Mouse (Mus musculus) limb, embryonic 11.5 days (tissue): ENCODE results near the gene Rbx1. TPM values are rescaled to one million over a fixed set of nuclear protein-coding genes. Genes with fewer than 3 reads are reported as not detected.
"Not testable (repeated sequence)": the region's sequence is repeated elsewhere in the genome, so short reads cannot be mapped to it uniquely, and the experiment has no call there.

Source experiments
- ATAC-seq: fragments of 200-750 bp; cut with Nextera tagmentation; 2 replicates; pipeline ENCODE4 v1.8.0; 2017; ENCODE audit warnings: low read depth; ENCODE audit not compliant: insufficient number of reproducible peaks, low FRiP score, low TSS enrichment
- DNase-seq: peaks from one replicate; pipeline ENCODE4 v3.0.0-alpha.2; 2015; ENCODE audit warnings: low spot score
- H3K27ac ChIP-seq: fragments of 300-500 bp; sonication (generic); replicated peaks from 2 replicates; pipeline ENCODE4 v1.5.1; 2014; ENCODE audit warnings: low read depth, mild to moderate bottlenecking, low read length
- H3K27me3 ChIP-seq: fragments of 300-500 bp; sonication (generic); 2 replicates; pipeline ENCODE4 v1.6.1; 2014; ENCODE audit warnings: mild to moderate bottlenecking, low read length, mixed read lengths; ENCODE audit not compliant: control insufficient read depth, insufficient read depth
- H3K36me3 ChIP-seq: fragments of 300-500 bp; sonication (generic); 2 replicates; pipeline ENCODE4 v1.6.1; 2014; ENCODE audit warnings: mild to moderate bottlenecking, low read length, moderate library complexity, mixed read lengths; ENCODE audit not compliant: control insufficient read depth, insufficient read depth
- H3K4me1 ChIP-seq: fragments of 300-500 bp; sonication (generic); 2 replicates; pipeline ENCODE4 v1.6.1; 2014; ENCODE audit warnings: low read length, mixed read lengths; ENCODE audit not compliant: control insufficient read depth, insufficient read depth
- H3K4me2 ChIP-seq: fragments of 300-500 bp; sonication (generic); 2 replicates; pipeline ENCODE4 v1.6.1; 2014; ENCODE audit warnings: low read depth, mild to moderate bottlenecking, moderate library complexity; ENCODE audit not compliant: severe bottlenecking
- H3K4me3 ChIP-seq: fragments of 300-500 bp; sonication (generic); 2 replicates; pipeline ENCODE4 v1.5.1; 2014; ENCODE audit warnings: low read depth, low read length
- H3K9ac ChIP-seq: fragments of 300-500 bp; sonication (generic); 2 replicates; pipeline ENCODE4 v1.6.1; 2014; ENCODE audit warnings: mild to moderate bottlenecking, low read length
- H3K9me3 ChIP-seq: fragments of 300-500 bp; sonication (generic); 2 replicates; pipeline ENCODE4 v1.6.1; 2016; ENCODE audit warnings: low read length; ENCODE audit not compliant: control insufficient read depth
- WGBS: fragments of 180-500 bp; shearing (Covaris S2); extraction: QIAGEN DNeasy Blood & Tissue Kit; methylation state at CpG from one replicate; pipeline ENCODE4 v1.1.7; 2014; 5-methylcytosine and 5-hydroxymethylcytosine counted together
- polyA plus RNA-seq: library from polyadenylated mRNA; unstranded; fragments of >200 nt; fragmentation: Nextera tagmentation; extraction: Ambion mirVana; gene quantifications from 2 replicates; pipeline ENCODE4 v1.2.1, GENCODE M21; 2014

Rbx1 gene
- polyA plus RNA-seq = 569 and 571 TPM in 2 replicates

DNA sequence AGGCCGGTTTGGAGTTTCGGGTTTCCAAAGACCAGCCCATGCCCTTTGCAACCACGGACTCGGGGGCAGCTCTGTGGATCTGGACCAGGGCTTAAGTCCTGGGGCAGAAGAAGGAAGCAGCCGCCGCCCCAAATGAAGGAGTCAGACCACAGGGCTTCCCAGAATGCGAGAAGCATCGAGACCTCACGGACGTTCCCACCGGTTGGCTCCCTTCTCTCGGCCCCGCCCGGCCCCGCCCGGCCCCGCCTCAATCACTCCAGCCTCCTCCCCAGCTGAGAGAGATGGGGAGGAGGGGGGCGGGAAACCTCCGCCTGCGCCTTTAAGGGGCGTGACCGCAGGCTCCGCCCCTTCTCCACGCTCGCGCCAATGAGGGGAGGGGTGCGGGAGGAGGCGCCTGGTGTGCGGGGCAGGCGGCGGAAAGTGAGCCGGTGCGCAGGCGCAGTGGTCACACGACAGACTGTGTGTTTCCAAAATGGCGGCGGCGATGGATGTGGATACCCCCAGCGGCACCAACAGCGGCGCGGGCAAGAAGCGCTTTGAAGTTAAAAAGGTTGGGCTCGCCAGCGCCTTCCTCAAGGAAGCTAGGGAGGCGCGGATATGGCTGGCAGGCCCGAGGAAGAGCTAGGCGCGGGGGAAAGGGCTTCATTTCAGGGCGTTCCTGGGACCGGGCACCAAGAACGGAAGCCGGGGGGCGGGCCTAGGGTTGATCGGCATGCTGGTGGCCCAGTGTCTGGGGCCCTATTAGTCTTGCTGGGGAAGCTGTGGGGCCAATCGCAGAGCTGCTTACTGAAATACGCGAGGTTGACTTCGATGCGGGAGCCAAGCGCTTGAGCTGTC lies at the start of gene Rbx1:
Rbx1 (plus strand) TSS at position 396 of the 837 bp plus-strand sequence.
- 0% methylated on average over 61 of the region's 62 CpGs for WGBS
- Histone ChIP-seq H3K4me3 (peak within 1 kb of the TSS; percentile 61), H3K36me3 (peaks cover 10% of the 10 kb centered on the region; the same call in 1 of the 2 replicates), H3K4me2 (peak within 1 kb of the TSS; percentile 62), H3K4me1 (peaks cover 4% of the 10 kb centered on the region; the same call in 1 of the 2 replicates), H3K9ac (peak within 1 kb of the TSS; percentile 73), H3K9me3 (no peaks in the 10 kb centered on the region; the same call in 1 of the 2 replicates), H3K27me3 (no peaks in the 10 kb centered on the region), H3K27ac (peak within 1 kb of the TSS; percentile 57)
- peak; percentile 97 for ATAC-seq
- peak; percentile 99 for DNase-seq

DNA sequence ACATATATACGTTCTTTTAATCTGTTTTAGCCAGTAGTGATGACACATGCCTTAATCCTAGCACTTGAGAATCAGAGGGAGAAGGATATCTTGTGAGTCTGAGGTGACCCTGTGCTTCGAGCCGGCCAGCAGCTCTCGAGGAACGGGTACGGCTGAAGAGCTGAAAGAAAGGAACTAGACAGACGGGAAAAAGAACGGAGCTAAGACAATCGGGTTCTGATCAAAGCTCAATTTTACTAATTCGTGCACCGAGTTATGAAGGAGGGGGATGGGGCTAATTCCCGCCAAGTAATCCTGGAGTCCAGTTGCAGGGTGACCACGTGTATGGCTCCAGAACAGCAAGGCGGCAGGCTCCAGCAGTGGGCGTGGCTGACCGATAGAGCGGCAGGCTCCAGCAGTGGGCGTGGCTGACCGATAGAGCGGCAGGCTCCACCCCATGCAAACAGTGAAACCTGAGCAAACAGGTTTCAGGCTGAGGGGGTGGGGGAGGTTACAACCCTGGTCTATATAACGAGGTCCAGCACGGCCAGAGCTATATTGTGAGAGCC lies 49.3 kb upstream of the Rbx1 start:
- not testable (repeated sequence) for H3K9ac ChIP-seq, H3K27me3 ChIP-seq, H3K27ac ChIP-seq, H3K36me3 ChIP-seq, H3K4me1 ChIP-seq, H3K9me3 ChIP-seq
- peak; percentile 82 for DNase-seq
- peak; percentile 89 for ATAC-seq
- Histone ChIP-seq H3K4me2 (peak overlapping the region; percentile 36), H3K4me3 (peak overlapping the region; percentile 2; the same call in 1 of the 2 replicates)
- WGBS = 11% methylated on average over 22 of the region's 22 CpGs

GRCm38 (mm10) chr15:81418065-81418464 lies 48.0 kb upstream of the Rbx1 start:
- WGBS = 82% methylated on average over 4 of the region's 4 CpGs
- H3K36me3 ChIP-seq = no peaks in the 10 kb centered on the region
- peaks cover 5% of the 10 kb centered on the region; the same call in 1 of the 2 replicates for H3K4me1 ChIP-seq
- no peaks in the 10 kb centered on the region for H3K9me3 ChIP-seq
- H3K27ac ChIP-seq = no peak overlapping the region
- no peak overlapping the region for H3K4me3 ChIP-seq
- no peak for DNase-seq
- H3K9ac ChIP-seq = no peak overlapping the region
- H3K4me2 ChIP-seq = no peak overlapping the region
- ATAC-seq = no peak
- no peaks in the 10 kb centered on the region for H3K27me3 ChIP-seq

DNA sequence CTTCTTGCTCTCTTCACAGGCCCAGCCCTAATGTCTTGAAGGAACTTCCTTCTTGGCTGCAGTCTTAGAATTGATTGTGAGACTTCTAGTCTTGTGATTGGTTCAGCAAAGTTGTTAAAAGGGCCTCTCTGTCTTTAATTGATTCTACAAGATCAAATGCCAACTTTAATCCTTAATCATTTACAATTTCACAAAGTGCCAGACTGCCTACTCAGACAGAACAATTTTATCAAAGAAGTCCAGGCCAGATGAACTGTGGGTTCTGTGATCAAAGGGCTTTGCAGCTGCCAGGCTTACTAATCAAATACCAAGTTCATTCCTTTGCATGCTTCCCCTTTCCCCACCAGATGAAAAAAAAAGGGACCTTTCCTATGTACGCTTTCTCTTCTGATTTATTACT lies 44.6 kb upstream of the Rbx1 start:
- 39% methylated on average over 1 of the region's 1 CpGs for WGBS
- no peak overlapping the region for H3K27ac ChIP-seq

GRCm38 (mm10) chr15:81422156-81422681 lies 43.9 kb upstream of the Rbx1 start:
- no peak overlapping the region for H3K27ac ChIP-seq
- no peaks in the 10 kb centered on the region for H3K27me3 ChIP-seq
- no peaks in the 10 kb centered on the region for H3K9me3 ChIP-seq
- ATAC-seq (no peak), DNase-seq (no peak)
- H3K9ac ChIP-seq = no peak overlapping the region
- H3K36me3 ChIP-seq = peaks cover under 1% of the 10 kb centered on the region; the same call in 1 of the 2 replicates
- WGBS = 81% methylated on average over 7 of the region's 7 CpGs
- no peak overlapping the region for H3K4me2 ChIP-seq
- no peaks in the 10 kb centered on the region for H3K4me1 ChIP-seq
- no peak overlapping the region for H3K4me3 ChIP-seq

More for the DNA sequence above, 44.6 kb upstream of the Rbx1 start:
- Histone ChIP-seq H3K27me3 (no peaks in the 10 kb centered on the region), H3K9ac (no peak overlapping the region), H3K4me2 (no peak overlapping the region), H3K4me1 (peaks cover 2% of the 10 kb centered on the region; the same call in 1 of the 2 replicates), H3K9me3 (no peaks in the 10 kb centered on the region), H3K36me3 (no peaks in the 10 kb centered on the region), H3K4me3 (no peak overlapping the region)
- DNase-seq (no peak), ATAC-seq (no peak)

DNA sequence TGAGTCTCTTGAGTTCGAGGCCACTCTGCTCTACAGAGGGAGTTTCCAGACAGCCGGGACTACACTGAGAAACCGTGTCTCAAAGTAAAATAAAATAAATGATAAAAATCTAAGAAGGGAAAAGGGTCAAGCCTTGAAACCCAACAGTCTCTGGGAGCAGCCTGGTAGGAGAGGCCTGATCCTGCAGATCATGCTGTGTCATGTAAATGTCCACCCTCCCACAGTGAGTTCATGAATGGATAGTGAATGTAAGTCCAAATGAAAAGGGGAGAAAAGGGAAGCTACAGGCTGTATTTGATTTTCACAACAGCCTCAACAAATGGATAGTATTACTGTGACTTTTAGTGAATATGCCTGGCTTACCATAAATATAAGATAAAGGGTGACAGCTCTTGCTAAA lies 40.8 kb upstream of the Rbx1 start:
- Histone ChIP-seq H3K27ac (no peak overlapping the region), H3K4me2 (no peak overlapping the region), H3K27me3 (no peaks in the 10 kb centered on the region), H3K4me3 (no peak overlapping the region), H3K9ac (no peak overlapping the region), H3K36me3 (peaks cover 4% of the 10 kb centered on the region; the same call in 1 of the 2 replicates), H3K4me1 (no peaks in the 10 kb centered on the region), H3K9me3 (no peaks in the 10 kb centered on the region)
- ATAC-seq (no peak), DNase-seq (no peak)
- WGBS = 87% methylated on average over 3 of the region's 3 CpGs

- no peaks in the 10 kb centered on the region for H3K4me1 ChIP-seq
- 85% methylated on average over 2 of the region's 2 CpGs for WGBS
- no peak overlapping the region for H3K27ac ChIP-seq
- DNase-seq (no peak), ATAC-seq (no peak)
- H3K27me3 ChIP-seq = no peaks in the 10 kb centered on the region
- H3K4me2 ChIP-seq = no peak overlapping the region
- peaks cover 4% of the 10 kb centered on the region; the same call in 1 of the 2 replicates for H3K36me3 ChIP-seq
- H3K9me3 ChIP-seq = no peaks in the 10 kb centered on the region
- H3K9ac ChIP-seq = no peak overlapping the region
- H3K4me3 ChIP-seq = no peak overlapping the region
Measured at GRCm38 (mm10) chr15:81427947-81428346, 38.1 kb upstream of the Rbx1 start.

GRCm38 (mm10) chr15:81431195-81431594 lies 34.9 kb upstream of the Rbx1 start:
- Histone ChIP-seq H3K4me2 (no peak overlapping the region), H3K4me1 (no peaks in the 10 kb centered on the region), H3K36me3 (peaks cover 4% of the 10 kb centered on the region; the same call in 1 of the 2 replicates), H3K9ac (no peak overlapping the region), H3K27me3 (no peaks in the 10 kb centered on the region), H3K27ac (no peak overlapping the region), H3K4me3 (no peak overlapping the region), H3K9me3 (no peaks in the 10 kb centered on the region)
- DNase-seq (no peak), ATAC-seq (no peak)
- 79% methylated on average over 1 of the region's 1 CpGs for whole genome bisulfite sequencing
